Mouse (Mus musculus): ENCODE data around the gene Lrpap1. TPM values are rescaled to one million over a fixed set of nuclear protein-coding genes. Genes with fewer than 3 reads are reported as not detected.

Gene Lrpap1
- total and polyA plus RNA-seq, 3 experiments: 22.9 to 43.7 (median 39.6) TPM

DNA sequence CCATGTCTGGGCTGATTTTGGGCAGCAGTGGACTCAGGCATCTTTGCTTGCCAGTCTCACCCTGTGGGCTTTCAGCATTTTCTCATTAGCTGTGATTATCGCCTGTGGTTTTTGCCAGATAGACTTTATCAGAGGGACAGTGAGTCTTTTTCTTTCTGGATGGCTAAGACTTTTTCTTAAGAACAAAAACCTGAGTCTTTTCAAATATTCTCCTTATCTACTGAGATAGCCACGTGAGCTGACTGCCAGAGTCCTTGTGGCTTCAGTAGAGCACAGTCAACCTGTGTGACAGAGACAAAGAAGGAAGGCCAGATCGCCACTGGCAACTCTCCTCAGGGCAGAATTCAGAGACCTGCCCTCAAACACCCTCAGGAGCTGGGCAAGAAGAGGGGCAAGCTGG, 12.1 kb upstream of the Lrpap1 start:
- dilution Hi-C loops (cut with MboI; ENCODE audit: extremely low pct_ligation_motif_present, extremely low pct_unique_long_range_greater_than_20kb, low sequenced_read_pairs): no loop called here
- Histone ChIP-seq H3K4me3 (replicated peaks in 1 of 3; ENCODE audit: low read depth in 2 of 3, low read length in 2 of 3, poor library complexity in 1 of 3) (no peak overlapping the region), H3K9me3 (replicated peaks; ENCODE audit: low read length) (no peaks in the 10 kb centered on the region), H3K9ac (ENCODE audit: insufficient read depth, low read depth) (no peak overlapping the region), H3K4me1 (ENCODE audit: control insufficient read depth in 1 of 2, insufficient read depth in 2 of 2) (no peaks in the 10 kb centered on the region), H3K79me2 (replicated peaks; ENCODE audit: control insufficient read depth, extremely low read depth, insufficient read depth, poor library complexity, severe bottlenecking) (no peaks in the 10 kb centered on the region), H3K27ac (ENCODE audit: insufficient read depth, low read depth) (no peak overlapping the region), H3K4me2 (ENCODE audit: insufficient read depth, low read depth, poor library complexity, severe bottlenecking) (no peak overlapping the region), H3K36me3 (replicated peaks in 1 of 2; ENCODE audit: control insufficient read depth in 1 of 2, insufficient read depth in 1 of 2, low read length in 1 of 2) (no peaks in the 10 kb centered on the region), H3K27me3 (replicated peaks) (peaks cover 69% of the 10 kb centered on the region)
- no peak for TF ChIP-seq EP300 (IDR thresholded peaks at IDR 0.05; ENCODE audit: low read length)
- TF ChIP-seq CHD1 (IDR thresholded peaks at IDR 0.05; ENCODE audit: low read depth, low read length): no peak
- no peak for TF ChIP-seq PAX5 (IDR thresholded peaks at IDR 0.05; ENCODE audit: low read length)
- no peak for TF ChIP-seq MAX (IDR thresholded peaks at IDR 0.05; ENCODE audit: low read length)
- TF ChIP-seq POLR2AphosphoS2 (IDR thresholded peaks at IDR 0.05; ENCODE audit: low read depth, low read length): no peak
- TF ChIP-seq NRF1 (IDR thresholded peaks at IDR 0.05; ENCODE audit: low read depth, low read length): no peak
- no peak for TF ChIP-seq ZMIZ1 (IDR thresholded peaks at IDR 0.05; ENCODE audit: low read depth, low read length)
- no peak for TF ChIP-seq HCFC1 (IDR thresholded peaks at IDR 0.05; ENCODE audit: low read depth, low read length)
- no peak for TF ChIP-seq SMC3 (IDR thresholded peaks at IDR 0.05; ENCODE audit: low read depth, low read length)
- no peak for TF ChIP-seq CTCF (conservative IDR thresholded peaks at IDR 0.05 in 1 of 2, IDR thresholded peaks at IDR 0.05 in 1 of 2; ENCODE audit: low read depth in 2 of 2, low read length in 2 of 2)
- TF ChIP-seq ZC3H11A (IDR thresholded peaks at IDR 0.05; ENCODE audit: low read depth, low read length): no peak
- TF ChIP-seq MEF2A (IDR thresholded peaks at IDR 0.05; ENCODE audit: borderline replicate concordance, low read depth, low read length): no peak
- DNase-seq (ENCODE audit: extremely low read depth): no peak
- in situ Hi-C loops (cut with MboI; ENCODE audit: low pct_ligation_motif_present, low pct_unique_long_range_greater_than_20kb, low sequenced_read_pairs): no loop called here

DNA sequence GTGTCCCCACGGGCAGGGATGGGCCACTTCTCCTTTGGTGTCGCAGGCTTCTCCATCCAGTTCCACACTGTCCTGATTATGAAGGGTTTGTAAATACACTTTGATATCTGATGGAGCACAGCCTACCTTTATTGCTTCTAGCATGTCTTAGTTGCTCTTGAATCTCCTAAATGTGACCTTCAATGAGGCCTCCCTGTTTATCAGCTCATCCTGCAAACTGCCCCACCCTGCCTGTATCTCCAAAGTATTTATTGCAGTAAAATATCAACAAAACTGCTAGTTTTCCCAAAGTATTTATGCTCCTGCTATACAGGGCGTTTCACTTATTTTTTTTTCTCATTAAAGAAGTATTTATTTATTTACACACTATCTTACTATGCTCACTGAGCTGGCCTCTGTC, 10.4 kb upstream of the Lrpap1 start:
- dilution Hi-C loops (cut with MboI; ENCODE audit: extremely low pct_ligation_motif_present, extremely low pct_unique_long_range_greater_than_20kb, low sequenced_read_pairs) (no loop called here), in situ Hi-C loops (cut with MboI; ENCODE audit: low pct_ligation_motif_present, low pct_unique_long_range_greater_than_20kb, low sequenced_read_pairs) (no loop called here)

More for the DNA sequence above, 10.4 kb upstream of the Lrpap1 start:
- Histone ChIP-seq H3K9me3 (replicated peaks; ENCODE audit: low read length) (no peaks in the 10 kb centered on the region), H3K4me1 (ENCODE audit: control insufficient read depth in 1 of 2, insufficient read depth in 2 of 2) (peaks cover 4 to 5% of the 10 kb centered on the region in 2 experiments; a peak in 3 of 4 replicates), H3K27me3 (replicated peaks) (peaks cover 55% of the 10 kb centered on the region), H3K9ac (ENCODE audit: insufficient read depth, low read depth) (no peak overlapping the region), H3K4me2 (ENCODE audit: insufficient read depth, low read depth, poor library complexity, severe bottlenecking) (no peak overlapping the region), H3K79me2 (replicated peaks; ENCODE audit: control insufficient read depth, extremely low read depth, insufficient read depth, poor library complexity, severe bottlenecking) (no peaks in the 10 kb centered on the region), H3K27ac (ENCODE audit: insufficient read depth, low read depth) (no peak overlapping the region), H3K4me3 (replicated peaks in 1 of 3; ENCODE audit: low read depth in 2 of 3, low read length in 2 of 3, poor library complexity in 1 of 3) (no peak overlapping the region), H3K36me3 (replicated peaks in 1 of 2; ENCODE audit: control insufficient read depth in 1 of 2, insufficient read depth in 1 of 2, low read length in 1 of 2) (no peaks in the 10 kb centered on the region)
- DNase-seq (ENCODE audit: extremely low read depth): no peak
- TF ChIP-seq MAFK (IDR thresholded peaks at IDR 0.05; ENCODE audit: insufficient replicate concordance, low read length) (no peak), BHLHE40 (IDR thresholded peaks at IDR 0.05; ENCODE audit: low read depth, low read length) (no peak), ZMIZ1 (IDR thresholded peaks at IDR 0.05; ENCODE audit: low read depth, low read length) (no peak), TCF12 (IDR thresholded peaks at IDR 0.05; ENCODE audit: low read depth, low read length) (no peak), ZC3H11A (IDR thresholded peaks at IDR 0.05; ENCODE audit: low read depth, low read length) (no peak), SIN3A (IDR thresholded peaks at IDR 0.05; ENCODE audit: low read length) (no peak), MYC (IDR thresholded peaks at IDR 0.05; ENCODE audit: low read depth, low read length) (no peak), MAZ (IDR thresholded peaks at IDR 0.05; ENCODE audit: low read depth, low read length) (no peak), MAX (IDR thresholded peaks at IDR 0.05; ENCODE audit: low read length) (no peak), KAT2A (IDR thresholded peaks at IDR 0.05; ENCODE audit: insufficient replicate concordance, low read length) (no peak), UBTF (IDR thresholded peaks at IDR 0.05; ENCODE audit: low read depth, low read length) (no peak)
